Mouse (Mus musculus) heart, adult 9 months (tissue): ENCODE measurements at regions not wholly inside any gene's neighbourhood (a gene's known extent, or its start where the extent isn't known, plus 50 kb on each side); places are given as distances from the start of the nearest gene placed in this dataset.
A peak's percentile ranks its signal among the peaks of the same experiment; 100 is the strongest.

Experiments
- DNase-seq, 2 experiments: peaks; one replicate each; pipeline ENCODE4 v3.0.0; 2022; ENCODE audit warnings: low spot score in 2 of 2

GRCm38 (mm10) chr6:93260827-93261226, 317.5 kb upstream of the Adamts9 start:
- no peak for DNase-seq

GRCm38 (mm10) chr6:93257130-93257841, 314.0 kb upstream of the Adamts9 start:
- peak; percentile 29 to 31 for DNase-seq

- DNase-seq, result no peak
These were observed 310.5 kb upstream of the Adamts9 start for GRCm38 (mm10) chr6:93253746-93254145.

GRCm38 (mm10) chr6:93248973-93249372, 305.7 kb upstream of the Adamts9 start:
- DNase-seq, result no peak

- no peak for DNase-seq
These were observed 303.4 kb upstream of the Adamts9 start for GRCm38 (mm10) chr6:93246498-93247242.

- no peak for DNase-seq
These were observed 292.3 kb upstream of the Adamts9 start for GRCm38 (mm10) chr6:93235550-93235949.

- DNase-seq, result peak; percentile 62 to 76
These were observed 289.3 kb upstream of the Adamts9 start for GRCm38 (mm10) chr6:93232636-93233035.

GRCm38 (mm10) chr6:93230450-93230849, 287.2 kb upstream of the Adamts9 start:
- DNase-seq, result no peak

- no peak for DNase-seq
These were observed 286.0 kb upstream of the Adamts9 start for GRCm38 (mm10) chr6:93229320-93229719.

GRCm38 (mm10) chr6:93223610-93224550, 280.6 kb upstream of the Adamts9 start:
- DNase-seq, result no peak

GRCm38 (mm10) chr6:93218015-93218593, 274.8 kb upstream of the Adamts9 start:
- DNase-seq, result no peak

GRCm38 (mm10) chr6:93200886-93201285, 257.6 kb upstream of the Adamts9 start:
- no peak for DNase-seq

GRCm38 (mm10) chr6:93194741-93195140, 251.4 kb upstream of the Adamts9 start:
- DNase-seq, result peak in 1 of 2 experiments; percentile 15

GRCm38 (mm10) chr6:93192980-93193379, 249.7 kb upstream of the Adamts9 start:
- DNase-seq, result no peak

- no peak for DNase-seq
These were observed 247.7 kb upstream of the Adamts9 start for GRCm38 (mm10) chr6:93190986-93191385.

- DNase-seq, result no peak
These were observed 225.2 kb upstream of the Adamts9 start for GRCm38 (mm10) chr6:93168526-93168925.

GRCm38 (mm10) chr6:93167281-93167680, 224.0 kb upstream of the Adamts9 start:
- DNase-seq, result peak; percentile 30 to 54

- peak in 1 of 2 experiments; percentile 37 for DNase-seq
These were observed 222.7 kb upstream of the Adamts9 start for GRCm38 (mm10) chr6:93165942-93166341.

GRCm38 (mm10) chr6:93152431-93153208, 209.3 kb upstream of the Adamts9 start:
- DNase-seq, result no peak

GRCm38 (mm10) chr6:93150531-93150930, 207.2 kb upstream of the Adamts9 start:
- DNase-seq, result peak; percentile 72 to 80

- DNase-seq, result peak in 1 of 2 experiments; percentile 32
These were observed 206.7 kb upstream of the Adamts9 start for GRCm38 (mm10) chr6:93149956-93150355.
